Mouse (Mus musculus): ENCODE data around the gene Plxnc1. TPM values are rescaled to one million over a fixed set of nuclear protein-coding genes. Genes with fewer than 3 reads are reported as not detected.

The Plxnc1 gene
- polyA plus RNA-seq, 1 experiment, result 1.3 TPM

DNA sequence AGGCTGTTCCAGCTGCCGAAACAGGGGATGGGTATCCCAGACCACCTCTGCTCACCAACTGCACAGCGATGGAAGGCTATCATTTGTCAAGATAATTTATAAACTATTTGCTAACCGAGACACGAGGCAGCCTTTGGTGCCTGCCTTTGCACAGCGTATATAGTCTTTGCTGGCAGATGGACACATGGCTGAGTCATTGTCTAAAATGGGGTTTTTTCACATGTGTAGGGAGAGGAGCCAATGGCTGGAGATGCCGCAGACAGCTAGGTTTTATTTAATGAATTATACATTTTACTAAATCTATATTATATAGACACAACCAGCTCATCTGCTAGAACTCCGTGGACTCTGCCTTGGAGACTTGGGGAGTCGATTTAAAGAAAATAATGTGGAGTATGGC lies 37.9 kb upstream of the Plxnc1 start:
- Histone ChIP-seq H3K9ac (ENCODE audit: low read depth, poor library complexity, severe bottlenecking) (no peak overlapping the region), H3K36me3 (ENCODE audit: control insufficient read depth, insufficient read depth, low read length, poor library complexity, severe bottlenecking) (no peaks in the 10 kb centered on the region), H3K4me3 (ENCODE audit: low read depth, low read length) (no peak overlapping the region), H3K4me1 (ENCODE audit: control insufficient read depth, insufficient read depth, low read length) (no peaks in the 10 kb centered on the region), H3K27me3 (ENCODE audit: control insufficient read depth, insufficient read depth, low read length, poor library complexity, severe bottlenecking) (no peaks in the 10 kb centered on the region), H3K9me3 (replicated peaks; ENCODE audit: control insufficient read depth, insufficient read depth, low read length, poor library complexity, severe bottlenecking) (peaks cover 10% of the 10 kb centered on the region), H3K27ac (ENCODE audit: insufficient read depth, low read length) (no peak overlapping the region)
- TF ChIP-seq POLR2A (IDR thresholded peaks at IDR 0.05; ENCODE audit: insufficient read depth, low read length), result no peak
- no peak for TF ChIP-seq EP300 (IDR thresholded peaks at IDR 0.05; ENCODE audit: insufficient read depth, low read depth, low read length)
- no peak for TF ChIP-seq CTCF (IDR thresholded peaks at IDR 0.05; ENCODE audit: low read depth, low read length)

DNA sequence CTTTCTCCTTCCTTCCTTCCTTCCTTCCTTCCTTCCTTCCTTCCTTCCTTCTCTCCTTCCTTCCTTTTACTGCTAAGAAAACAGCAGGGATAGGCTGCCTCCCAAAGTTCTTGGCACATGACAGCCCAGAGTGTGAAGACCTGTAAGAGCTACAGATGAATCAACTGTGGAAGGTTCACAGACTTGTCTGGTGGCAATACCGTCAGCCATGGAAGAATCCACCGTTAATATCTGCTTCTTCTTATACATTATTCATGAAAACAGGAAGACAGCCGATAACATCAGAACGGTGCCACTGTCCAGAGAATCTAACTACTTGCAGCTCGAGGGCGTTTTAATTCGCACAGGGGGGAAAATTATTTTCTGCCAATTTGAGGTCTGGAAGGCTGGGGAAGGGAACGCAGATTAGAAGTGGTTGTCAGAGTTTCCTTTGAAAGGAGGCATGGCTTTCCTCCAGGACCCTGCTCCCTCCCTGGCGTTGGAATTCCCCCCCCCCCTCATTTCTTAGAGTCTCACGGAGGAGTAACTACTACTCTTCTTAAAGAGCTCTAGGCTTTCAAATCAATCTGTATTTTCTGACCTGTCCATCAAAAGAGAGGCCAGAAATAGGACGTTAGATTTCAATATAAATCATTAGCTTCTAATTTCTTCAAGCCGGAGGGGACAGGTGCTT lies 37.0 kb upstream of the Plxnc1 start:
- H3K9ac ChIP-seq (ENCODE audit: low read depth, poor library complexity, severe bottlenecking), result no peak overlapping the region
- no peaks in the 10 kb centered on the region for H3K27me3 ChIP-seq (ENCODE audit: control insufficient read depth, insufficient read depth, low read length, poor library complexity, severe bottlenecking)
- H3K4me3 ChIP-seq (ENCODE audit: low read depth, low read length), result no peak overlapping the region
- no peaks in the 10 kb centered on the region for H3K36me3 ChIP-seq (ENCODE audit: control insufficient read depth, insufficient read depth, low read length, poor library complexity, severe bottlenecking)
- no peak overlapping the region for H3K27ac ChIP-seq (ENCODE audit: insufficient read depth, low read length)
- TF ChIP-seq CTCF (IDR thresholded peaks at IDR 0.05; ENCODE audit: low read depth, low read length) (no peak), EP300 (IDR thresholded peaks at IDR 0.05; ENCODE audit: insufficient read depth, low read depth, low read length) (no peak), POLR2A (IDR thresholded peaks at IDR 0.05; ENCODE audit: insufficient read depth, low read length) (no peak)
- no peaks in the 10 kb centered on the region for H3K4me1 ChIP-seq (ENCODE audit: control insufficient read depth, insufficient read depth, low read length)
- H3K9me3 ChIP-seq (replicated peaks; ENCODE audit: control insufficient read depth, insufficient read depth, low read length, poor library complexity, severe bottlenecking), result peaks cover 10% of the 10 kb centered on the region

DNA sequence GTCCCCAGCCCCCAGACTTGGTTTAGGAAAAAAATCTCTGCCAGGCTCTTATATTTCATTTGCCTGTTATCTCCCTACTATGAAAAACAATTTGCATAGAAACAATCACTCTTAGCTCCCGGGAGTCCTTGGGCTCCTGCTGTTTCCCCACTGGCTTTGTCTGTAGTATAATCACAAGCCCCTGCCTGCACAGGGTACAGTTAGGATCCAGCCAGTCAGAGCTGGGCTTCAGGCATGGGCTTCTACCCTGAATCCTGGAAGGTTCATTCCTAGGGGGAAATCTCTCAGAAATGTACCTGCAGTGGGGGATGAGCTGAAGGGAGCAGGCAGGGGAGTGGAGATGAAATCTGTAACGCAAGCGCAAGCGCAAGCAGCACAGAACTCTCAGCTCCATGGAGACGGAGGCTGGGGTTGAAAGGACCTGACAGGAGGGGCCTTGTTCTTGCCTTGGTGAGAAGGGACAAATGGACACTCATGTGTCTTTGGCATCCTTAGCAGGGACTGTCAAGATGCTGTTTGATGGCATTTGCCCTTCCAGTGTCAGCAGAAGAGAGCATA lies 33.7 kb upstream of the Plxnc1 start:
- peaks cover 10% of the 10 kb centered on the region for H3K9me3 ChIP-seq (replicated peaks; ENCODE audit: control insufficient read depth, insufficient read depth, low read length, poor library complexity, severe bottlenecking)
- no peak overlapping the region for H3K4me3 ChIP-seq (ENCODE audit: low read depth, low read length)
- TF ChIP-seq CTCF (IDR thresholded peaks at IDR 0.05; ENCODE audit: low read depth, low read length) (no peak), POLR2A (IDR thresholded peaks at IDR 0.05; ENCODE audit: insufficient read depth, low read length) (no peak), EP300 (IDR thresholded peaks at IDR 0.05; ENCODE audit: insufficient read depth, low read depth, low read length) (no peak)
- H3K4me1 ChIP-seq (ENCODE audit: control insufficient read depth, insufficient read depth, low read length), result no peaks in the 10 kb centered on the region
- no peak overlapping the region for H3K27ac ChIP-seq (ENCODE audit: insufficient read depth, low read length)
- H3K27me3 ChIP-seq (ENCODE audit: control insufficient read depth, insufficient read depth, low read length, poor library complexity, severe bottlenecking), result no peaks in the 10 kb centered on the region
- H3K9ac ChIP-seq (ENCODE audit: low read depth, poor library complexity, severe bottlenecking), result no peak overlapping the region
- H3K36me3 ChIP-seq (ENCODE audit: control insufficient read depth, insufficient read depth, low read length, poor library complexity, severe bottlenecking), result no peaks in the 10 kb centered on the region

DNA sequence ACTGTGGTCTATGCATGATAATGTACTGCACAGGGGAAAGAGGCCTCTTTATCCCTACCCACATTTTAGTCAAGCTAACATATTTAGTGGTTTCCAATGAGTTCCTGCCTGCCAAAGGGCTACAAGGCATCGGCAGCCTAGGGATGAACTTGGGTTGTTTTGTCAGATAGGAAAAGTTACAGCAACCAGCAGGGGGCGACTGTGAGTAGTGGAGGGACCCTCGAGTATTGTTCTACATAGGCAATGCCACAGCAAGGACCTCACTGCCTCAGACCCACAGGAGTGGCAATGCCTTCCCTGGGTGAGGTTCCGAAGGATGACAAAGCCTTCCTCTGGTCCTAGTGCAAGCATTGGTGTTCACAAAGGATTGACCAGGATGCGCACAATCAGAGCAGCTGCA lies 31.7 kb upstream of the Plxnc1 start:
- TF ChIP-seq POLR2A (IDR thresholded peaks at IDR 0.05; ENCODE audit: insufficient read depth, low read length), result no peak
- TF ChIP-seq EP300 (IDR thresholded peaks at IDR 0.05; ENCODE audit: insufficient read depth, low read depth, low read length), result no peak
- peak; percentile 62 for TF ChIP-seq CTCF (IDR thresholded peaks at IDR 0.05; ENCODE audit: low read depth, low read length)
- no peaks in the 10 kb centered on the region for H3K4me1 ChIP-seq (ENCODE audit: control insufficient read depth, insufficient read depth, low read length)
- no peak overlapping the region for H3K4me3 ChIP-seq (ENCODE audit: low read depth, low read length)
- no peaks in the 10 kb centered on the region for H3K36me3 ChIP-seq (ENCODE audit: control insufficient read depth, insufficient read depth, low read length, poor library complexity, severe bottlenecking)
- peaks cover 4% of the 10 kb centered on the region for H3K9me3 ChIP-seq (replicated peaks; ENCODE audit: control insufficient read depth, insufficient read depth, low read length, poor library complexity, severe bottlenecking)
- H3K27me3 ChIP-seq (ENCODE audit: control insufficient read depth, insufficient read depth, low read length, poor library complexity, severe bottlenecking), result no peaks in the 10 kb centered on the region
- H3K9ac ChIP-seq (ENCODE audit: low read depth, poor library complexity, severe bottlenecking), result no peak overlapping the region
- no peak overlapping the region for H3K27ac ChIP-seq (ENCODE audit: insufficient read depth, low read length)

DNA sequence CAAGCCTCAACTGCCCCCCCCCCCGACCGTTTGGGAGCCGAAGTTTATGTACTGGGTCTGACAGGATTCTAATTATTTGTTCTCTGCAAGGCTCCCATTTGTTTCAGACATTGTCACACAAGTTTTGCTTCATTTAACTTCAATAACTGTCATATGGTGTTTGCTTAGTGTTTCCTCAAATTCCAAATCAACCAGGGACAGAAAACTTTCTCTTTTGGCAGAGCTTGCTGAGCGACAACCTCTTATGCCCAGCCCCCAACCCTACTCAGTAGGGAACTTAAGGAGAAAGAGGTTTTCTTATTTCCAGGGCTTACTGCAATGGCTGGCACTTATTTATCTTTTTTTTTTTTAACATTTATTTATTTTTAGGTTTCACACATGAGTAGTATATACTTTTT lies 30.5 kb upstream of the Plxnc1 start:
- no peaks in the 10 kb centered on the region for H3K4me1 ChIP-seq (ENCODE audit: control insufficient read depth, insufficient read depth, low read length)
- H3K9me3 ChIP-seq (replicated peaks; ENCODE audit: control insufficient read depth, insufficient read depth, low read length, poor library complexity, severe bottlenecking), result peaks cover 4% of the 10 kb centered on the region
- TF ChIP-seq EP300 (IDR thresholded peaks at IDR 0.05; ENCODE audit: insufficient read depth, low read depth, low read length), result no peak
- no peak for TF ChIP-seq POLR2A (IDR thresholded peaks at IDR 0.05; ENCODE audit: insufficient read depth, low read length)
- TF ChIP-seq CTCF (IDR thresholded peaks at IDR 0.05; ENCODE audit: low read depth, low read length), result no peak
- H3K4me3 ChIP-seq (ENCODE audit: low read depth, low read length), result no peak overlapping the region
- no peak overlapping the region for H3K9ac ChIP-seq (ENCODE audit: low read depth, poor library complexity, severe bottlenecking)
- H3K36me3 ChIP-seq (ENCODE audit: control insufficient read depth, insufficient read depth, low read length, poor library complexity, severe bottlenecking), result no peaks in the 10 kb centered on the region
- H3K27ac ChIP-seq (ENCODE audit: insufficient read depth, low read length), result no peak overlapping the region
- no peaks in the 10 kb centered on the region for H3K27me3 ChIP-seq (ENCODE audit: control insufficient read depth, insufficient read depth, low read length, poor library complexity, severe bottlenecking)

DNA sequence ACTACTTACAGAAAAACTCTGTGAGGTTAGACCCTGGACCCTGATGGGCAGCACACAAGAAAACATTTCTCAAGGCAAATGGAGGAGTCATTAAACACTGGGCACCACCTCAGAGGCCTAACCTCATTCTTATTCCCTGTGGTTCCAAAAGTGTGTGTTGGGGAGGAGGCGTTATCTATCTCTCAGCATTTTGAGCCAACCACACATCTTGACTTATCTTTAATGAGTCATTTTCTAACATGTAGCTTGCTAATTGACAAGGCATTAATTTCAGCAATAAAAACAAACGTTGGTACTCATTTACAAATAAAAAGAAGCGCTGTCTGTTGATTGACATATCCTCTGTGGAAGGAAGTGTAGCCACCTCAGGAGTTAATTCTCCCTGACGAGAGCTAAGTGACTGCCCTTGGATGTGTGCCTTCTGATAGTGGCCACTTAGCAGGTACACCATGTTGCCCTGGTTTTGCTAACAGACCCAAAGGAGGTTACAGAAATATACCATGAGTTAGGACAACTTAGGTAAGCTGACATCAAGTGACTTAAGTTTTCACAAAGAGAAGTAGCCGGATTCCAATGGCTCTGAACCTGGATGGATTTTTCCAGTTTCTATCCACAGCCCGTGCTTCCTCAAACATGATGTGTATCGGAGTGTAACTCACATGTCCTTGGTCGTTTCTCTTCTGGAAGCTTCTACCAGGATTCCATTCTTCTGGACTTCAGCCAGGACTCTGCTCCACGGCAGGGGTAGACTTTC lies 29.9 kb upstream of the Plxnc1 start:
- no peaks in the 10 kb centered on the region for H3K27me3 ChIP-seq (ENCODE audit: control insufficient read depth, insufficient read depth, low read length, poor library complexity, severe bottlenecking)
- no peaks in the 10 kb centered on the region for H3K36me3 ChIP-seq (ENCODE audit: control insufficient read depth, insufficient read depth, low read length, poor library complexity, severe bottlenecking)
- no peak for TF ChIP-seq CTCF (IDR thresholded peaks at IDR 0.05; ENCODE audit: low read depth, low read length)
- no peak for TF ChIP-seq EP300 (IDR thresholded peaks at IDR 0.05; ENCODE audit: insufficient read depth, low read depth, low read length)
- no peak for TF ChIP-seq POLR2A (IDR thresholded peaks at IDR 0.05; ENCODE audit: insufficient read depth, low read length)
- no peaks in the 10 kb centered on the region for H3K4me1 ChIP-seq (ENCODE audit: control insufficient read depth, insufficient read depth, low read length)
- H3K27ac ChIP-seq (ENCODE audit: insufficient read depth, low read length), result no peak overlapping the region
- H3K9me3 ChIP-seq (replicated peaks; ENCODE audit: control insufficient read depth, insufficient read depth, low read length, poor library complexity, severe bottlenecking), result peaks cover 4% of the 10 kb centered on the region
- H3K4me3 ChIP-seq (ENCODE audit: low read depth, low read length), result no peak overlapping the region
- H3K9ac ChIP-seq (ENCODE audit: low read depth, poor library complexity, severe bottlenecking), result no peak overlapping the region
